Mouse (Mus musculus) liver, adult 2 months (tissue): Measurements from ENCODE around the gene Pla2g4e. TPM values are rescaled to one million over a fixed set of nuclear protein-coding genes. Genes with fewer than 3 reads are reported as not detected.

Source experiments
- DNase-seq: peaks from one replicate; pipeline ENCODE4 v3.0.0-alpha.2; 2011; ENCODE audit warnings: low read depth, low spot score; ENCODE audit errors: extremely low read depth
- H3K27ac ChIP-seq: fragments of 200-500 bp; replicated peaks from 2 replicates; pipeline ENCODE4 v1.5.1; 2012; ENCODE audit warnings: low read depth, mild to moderate bottlenecking, control low read depth, inconsistent platforms, low read length; ENCODE audit not compliant: insufficient read depth
- H3K27me3 ChIP-seq: fragments of 200-500 bp; 2 replicates; pipeline ENCODE4 v1.6.1; 2012; ENCODE audit warnings: mild to moderate bottlenecking, moderate library complexity, low read length, inconsistent platforms; ENCODE audit not compliant: control insufficient read depth, insufficient read depth
- H3K36me3 ChIP-seq: fragments of 200-500 bp; 2 replicates; pipeline ENCODE4 v1.6.1; 2012; ENCODE audit warnings: low read length, inconsistent platforms; ENCODE audit not compliant: control insufficient read depth, insufficient read depth
- H3K4me1 ChIP-seq: fragments of 200-500 bp; 2 replicates; pipeline ENCODE4 v1.6.1; 2011; ENCODE audit warnings: low read length; ENCODE audit not compliant: control insufficient read depth, insufficient read depth
- H3K4me3 ChIP-seq: fragments of 200-500 bp; 2 replicates; pipeline ENCODE4 v1.5.1; 2011; ENCODE audit warnings: low read depth, mild to moderate bottlenecking, control low read depth, low read length, moderate library complexity; ENCODE audit not compliant: insufficient read depth
- H3K79me2 ChIP-seq: fragments of 200-500 bp; 2 replicates; pipeline ENCODE4 v1.6.1; 2012; ENCODE audit warnings: inconsistent platforms, mild to moderate bottlenecking, low read length, moderate library complexity; ENCODE audit not compliant: control insufficient read depth, insufficient read depth
- H3K9ac ChIP-seq: fragments of 200-500 bp; 2 replicates; pipeline ENCODE4 v1.6.1; 2012; ENCODE audit warnings: low read depth, mild to moderate bottlenecking, control low read depth, inconsistent platforms, low read length
- CTCF ChIP-seq: fragments of 200-500 bp; IDR thresholded peaks from 2 replicates; pipeline ENCODE4 v1.5.1; 2011; ENCODE audit warnings: low read depth, low read length, control low read depth
- POLR2A ChIP-seq: fragments of 200-500 bp; IDR thresholded peaks from 2 replicates; pipeline ENCODE4 v1.6.1; 2011; ENCODE audit warnings: low read length, control low read depth; ENCODE audit not compliant: insufficient read depth; ENCODE audit errors: extremely low read depth
- WGBS: fragments of 180-500 bp; shearing (Covaris S2); methylation state at CpG from one replicate; pipeline ENCODE4 v1.1.7; 2018; 5-methylcytosine and 5-hydroxymethylcytosine counted together
- polyA plus RNA-seq: library from polyadenylated mRNA; depleted of rRNA; stranded (reverse); fragments of >200 nt; gene quantifications from 2 replicates; pipeline ENCODE4 v1.2.3, GENCODE M21; 2012
- total RNA-seq: library from RNA; depleted of rRNA; stranded (reverse); fragments of >200 nt; gene quantifications from 2 replicates; pipeline ENCODE4 v1.2.3, GENCODE M21; 2014

Pla2g4e gene
- total and polyA plus RNA-seq, 2 experiments = not detected

GRCm38 (mm10) chr2:120265523-120265922, 20.4 kb upstream of the Pla2g4e start:
- no peaks in the 10 kb centered on the region for H3K4me1 ChIP-seq
- no peak for TF ChIP-seq POLR2A
- TF ChIP-seq CTCF = no peak
- no peak for DNase-seq
- H3K79me2 ChIP-seq = no peaks in the 10 kb centered on the region
- H3K36me3 ChIP-seq = no peaks in the 10 kb centered on the region
- 73% methylated on average over 6 of the region's 6 CpGs for WGBS
- no peaks in the 10 kb centered on the region; the same call in 1 of the 2 replicates for H3K27me3 ChIP-seq
- no peak overlapping the region for H3K9ac ChIP-seq
- H3K4me3 ChIP-seq = no peak overlapping the region
- no peak overlapping the region for H3K27ac ChIP-seq

- no peak for DNase-seq
- H3K27me3 ChIP-seq = no peaks in the 10 kb centered on the region; the same call in 1 of the 2 replicates
- WGBS = 69% methylated on average over 10 of the region's 10 CpGs
- no peak overlapping the region for H3K27ac ChIP-seq
- no peak for TF ChIP-seq CTCF
- TF ChIP-seq POLR2A = no peak
- H3K9ac ChIP-seq = no peak overlapping the region
- H3K4me3 ChIP-seq = no peak overlapping the region
- H3K79me2 ChIP-seq = no peaks in the 10 kb centered on the region
- H3K36me3 ChIP-seq = no peaks in the 10 kb centered on the region
- no peaks in the 10 kb centered on the region for H3K4me1 ChIP-seq
Measured at GRCm38 (mm10) chr2:120264858-120265257, 19.7 kb upstream of the Pla2g4e start.

- Histone ChIP-seq H3K27me3 (no peaks in the 10 kb centered on the region; the same call in 1 of the 2 replicates), H3K79me2 (no peaks in the 10 kb centered on the region), H3K4me1 (no peaks in the 10 kb centered on the region), H3K4me3 (no peak overlapping the region), H3K9ac (no peak overlapping the region), H3K27ac (no peak overlapping the region), H3K36me3 (no peaks in the 10 kb centered on the region)
- WGBS = 22% methylated on average over 1 of the region's 1 CpGs
- TF ChIP-seq POLR2A (no peak), CTCF (no peak)
- no peak for DNase-seq
Measured at GRCm38 (mm10) chr2:120262876-120263275, 17.7 kb upstream of the Pla2g4e start.

- no peak overlapping the region for H3K4me3 ChIP-seq
- no peak overlapping the region for H3K9ac ChIP-seq
- H3K79me2 ChIP-seq = no peaks in the 10 kb centered on the region
- no peak for DNase-seq
- H3K27ac ChIP-seq = no peak overlapping the region
- no peaks in the 10 kb centered on the region for H3K4me1 ChIP-seq
- no peaks in the 10 kb centered on the region; the same call in 1 of the 2 replicates for H3K27me3 ChIP-seq
- TF ChIP-seq POLR2A = no peak
- TF ChIP-seq CTCF = no peak
- WGBS = 77% methylated on average over 3 of the region's 3 CpGs
- H3K36me3 ChIP-seq = no peaks in the 10 kb centered on the region
Measured at GRCm38 (mm10) chr2:120261346-120261745, 16.2 kb upstream of the Pla2g4e start.

- Histone ChIP-seq H3K36me3 (no peaks in the 10 kb centered on the region), H3K27ac (no peak overlapping the region), H3K4me1 (no peaks in the 10 kb centered on the region), H3K4me3 (no peak overlapping the region), H3K9ac (no peak overlapping the region), H3K27me3 (no peaks in the 10 kb centered on the region), H3K79me2 (no peaks in the 10 kb centered on the region)
- TF ChIP-seq POLR2A (no peak), CTCF (no peak)
- DNase-seq = no peak
Measured at GRCm38 (mm10) chr2:120256259-120256658, 11.1 kb upstream of the Pla2g4e start.

- H3K4me1 ChIP-seq = no peaks in the 10 kb centered on the region
- H3K27me3 ChIP-seq = no peaks in the 10 kb centered on the region
- TF ChIP-seq POLR2A (no peak), CTCF (no peak)
- WGBS = 89% methylated on average over 6 of the region's 6 CpGs
- H3K27ac ChIP-seq = no peak overlapping the region
- no peaks in the 10 kb centered on the region for H3K79me2 ChIP-seq
- H3K9ac ChIP-seq = no peak overlapping the region
- DNase-seq = no peak
- H3K4me3 ChIP-seq = no peak overlapping the region
- no peaks in the 10 kb centered on the region for H3K36me3 ChIP-seq
Measured at GRCm38 (mm10) chr2:120252644-120253043, 7.5 kb upstream of the Pla2g4e start.
